Mouse (Mus musculus) stomach, embryonic 15.5 days (tissue): ENCODE data around the gene Gm44502. TPM values are rescaled to one million over a fixed set of nuclear protein-coding genes. Genes with fewer than 3 reads are reported as not detected.

Experiments
- ATAC-seq: fragments of 200-750 bp; cut with Nextera tagmentation; 2 replicates; pipeline ENCODE4 v1.8.0; 2017; ENCODE audit warnings: low read depth, moderate number of reproducible peaks, moderate TSS enrichment; ENCODE audit not compliant: insufficient read depth, low FRiP score
- H3K27ac ChIP-seq: fragments of 300-500 bp; sonication (generic); 2 replicates; pipeline ENCODE4 v1.5.1; 2015; ENCODE audit warnings: mild to moderate bottlenecking, inconsistent platforms
- H3K27me3 ChIP-seq: fragments of 300-500 bp; sonication (generic); replicated peaks from 2 replicates; pipeline ENCODE4 v1.6.1; 2015; ENCODE audit warnings: inconsistent platforms
- H3K36me3 ChIP-seq: fragments of 300-500 bp; sonication (generic); 2 replicates; pipeline ENCODE4 v1.6.1; 2015; ENCODE audit warnings: inconsistent platforms
- H3K4me1 ChIP-seq: fragments of 300-500 bp; sonication (generic); 2 replicates; pipeline ENCODE4 v1.6.1; 2015; ENCODE audit warnings: inconsistent platforms
- H3K4me2 ChIP-seq: fragments of 300-500 bp; sonication (generic); 2 replicates; pipeline ENCODE4 v1.6.1; 2015; ENCODE audit warnings: mild to moderate bottlenecking, inconsistent platforms
- H3K4me3 ChIP-seq: fragments of 300-500 bp; sonication (generic); replicated peaks from 2 replicates; pipeline ENCODE4 v1.5.1; 2015; ENCODE audit warnings: inconsistent platforms
- H3K9ac ChIP-seq: fragments of 300-500 bp; sonication (generic); 2 replicates; pipeline ENCODE4 v1.6.1; 2015; ENCODE audit warnings: inconsistent platforms
- H3K9me3 ChIP-seq: fragments of 300-500 bp; sonication (generic); 2 replicates; pipeline ENCODE4 v1.6.1; 2016; ENCODE audit warnings: inconsistent platforms
- WGBS: fragments of 180-500 bp; shearing (Covaris S2); methylation state at CpG from one replicate; pipeline ENCODE4 v1.1.7; 2015; 5-methylcytosine and 5-hydroxymethylcytosine counted together
- polyA plus RNA-seq: library from polyadenylated mRNA; unstranded; fragments of >200 nt; fragmentation: Nextera tagmentation; extraction: Ambion mirVana; gene quantifications from 2 replicates; pipeline ENCODE4 v1.2.1, GENCODE M21; 2015

Gm44502 gene
- polyA plus RNA-seq, 1 experiment from 2014 or later = not detected

DNA sequence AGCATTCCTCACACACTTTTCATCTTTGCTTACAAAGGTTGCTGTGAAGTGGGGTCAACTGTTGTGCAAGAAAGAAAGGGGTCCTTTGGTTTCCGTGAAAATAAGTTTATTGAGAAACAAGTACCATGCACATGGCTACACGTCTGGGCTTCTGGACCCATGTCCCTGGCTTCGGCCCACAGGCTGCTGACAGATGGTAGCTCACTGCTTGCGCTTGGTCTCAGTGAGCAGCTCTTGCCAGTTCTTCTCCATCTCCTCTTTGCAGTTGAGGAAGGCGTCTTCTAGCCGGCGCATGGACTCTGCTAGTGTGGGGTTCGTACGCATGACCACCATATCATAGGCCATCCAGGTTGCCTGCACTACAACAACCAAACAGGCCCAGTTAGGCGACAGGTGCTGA lies 39.4 kb downstream of the Gm44502 start:
- H3K4me1 ChIP-seq = no peaks in the 10 kb centered on the region
- ATAC-seq = no peak
- WGBS = 89% methylated on average over 10 of the region's 10 CpGs
- no peaks in the 10 kb centered on the region for H3K9me3 ChIP-seq
- H3K9ac ChIP-seq = no peak overlapping the region
- H3K4me2 ChIP-seq = no peak overlapping the region
- no peaks in the 10 kb centered on the region for H3K27me3 ChIP-seq
- no peak overlapping the region for H3K27ac ChIP-seq
- H3K36me3 ChIP-seq = no peaks in the 10 kb centered on the region
- no peak overlapping the region for H3K4me3 ChIP-seq

GRCm38 (mm10) chr15:89387127-89387526 lies 42.4 kb downstream of the Gm44502 start:
- ATAC-seq = no peak
- no peak overlapping the region for H3K9ac ChIP-seq
- no peaks in the 10 kb centered on the region for H3K27me3 ChIP-seq
- H3K36me3 ChIP-seq = no peaks in the 10 kb centered on the region
- H3K4me1 ChIP-seq = no peaks in the 10 kb centered on the region
- H3K4me2 ChIP-seq = no peak overlapping the region
- WGBS = 44% methylated on average over 12 of the region's 12 CpGs
- no peak overlapping the region for H3K4me3 ChIP-seq
- H3K9me3 ChIP-seq = no peaks in the 10 kb centered on the region
- no peak overlapping the region for H3K27ac ChIP-seq

DNA sequence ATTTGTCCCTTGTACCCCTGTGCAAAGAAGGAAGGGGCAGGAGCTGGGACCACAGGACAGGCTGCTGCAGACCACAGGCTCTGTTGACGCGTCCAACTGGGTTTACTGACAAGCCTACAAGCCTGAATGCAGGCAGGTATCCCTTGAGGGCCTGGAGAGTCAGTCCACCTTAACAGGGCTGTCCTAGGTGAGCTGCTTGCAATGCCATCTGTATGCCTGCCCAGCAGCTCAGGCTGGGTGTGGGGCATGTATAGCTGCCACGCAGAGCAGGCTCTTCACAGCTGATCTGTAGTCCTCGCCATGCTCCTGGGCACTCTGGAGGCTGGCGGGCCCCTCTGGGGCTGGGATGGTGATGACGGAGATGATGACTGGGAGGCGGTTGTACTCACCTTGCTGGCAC lies 44.9 kb downstream of the Gm44502 start, which contains the start of gene Klhdc7b:
Klhdc7b (plus strand) TSS at position 301 of the 400 bp plus-strand sequence.
- no peak for ATAC-seq

GRCm38 (mm10) chr15:89379429-89379828 lies 50.1 kb downstream of the Gm44502 start:
- 13% methylated on average over 10 of the region's 10 CpGs for WGBS
- peaks cover 42% of the 10 kb centered on the region for H3K27me3 ChIP-seq
- peak overlapping the region; percentile 69 for H3K4me2 ChIP-seq
- H3K9me3 ChIP-seq = no peaks in the 10 kb centered on the region
- H3K9ac ChIP-seq = 0 out of 2 replicates have a peak overlapping the region, but pooled peaks have one; percentile 44
- no peak overlapping the region for H3K27ac ChIP-seq
- peaks cover 12% of the 10 kb centered on the region for H3K4me1 ChIP-seq
- no peaks in the 10 kb centered on the region for H3K36me3 ChIP-seq
- no peak for ATAC-seq
- H3K4me3 ChIP-seq = peak overlapping the region; percentile 36; the same call in 1 of the 2 replicates

More for the DNA sequence above, 44.9 kb downstream of the Gm44502 start, which contains the start of gene Klhdc7b:
- Histone ChIP-seq H3K4me1 (no peaks in the 10 kb centered on the region), H3K4me3 (no peak within 1 kb of the TSS), H3K27me3 (peaks cover 5% of the 10 kb centered on the region), H3K9me3 (no peaks in the 10 kb centered on the region), H3K36me3 (no peaks in the 10 kb centered on the region), H3K27ac (no peak within 1 kb of the TSS), H3K4me2 (no peak within 1 kb of the TSS), H3K9ac (no peak within 1 kb of the TSS)
- WGBS = 86% methylated on average over 7 of the region's 7 CpGs

- peak within 1 kb of the TSS; percentile 44 for H3K9ac ChIP-seq
- ATAC-seq = no peak
- no peaks in the 10 kb centered on the region for H3K36me3 ChIP-seq
- peaks cover 15% of the 10 kb centered on the region for H3K4me1 ChIP-seq
- H3K27ac ChIP-seq = no peak within 1 kb of the TSS
- no peaks in the 10 kb centered on the region for H3K9me3 ChIP-seq
- under 1% methylated on average over 33 of the region's 33 CpGs for WGBS
- peaks cover 42% of the 10 kb centered on the region for H3K27me3 ChIP-seq
- H3K4me2 ChIP-seq = peak within 1 kb of the TSS; percentile 69
- peak within 1 kb of the TSS; percentile 36 for H3K4me3 ChIP-seq
These were observed 50.6 kb downstream of the Gm44502 start, which contains the start of gene Odf3b for GRCm38 (mm10) chr15:89378831-89379401. TSS of gene Odf3b (minus strand) at chr15:89379282.

- H3K4me1 ChIP-seq = peaks cover 16% of the 10 kb centered on the region
- 15% methylated on average over 46 of the region's 46 CpGs for WGBS
- H3K27me3 ChIP-seq = peaks cover 42% of the 10 kb centered on the region
These were observed 51.3 kb downstream of the Gm44502 start for GRCm38 (mm10) chr15:89377938-89378828.

DNA sequence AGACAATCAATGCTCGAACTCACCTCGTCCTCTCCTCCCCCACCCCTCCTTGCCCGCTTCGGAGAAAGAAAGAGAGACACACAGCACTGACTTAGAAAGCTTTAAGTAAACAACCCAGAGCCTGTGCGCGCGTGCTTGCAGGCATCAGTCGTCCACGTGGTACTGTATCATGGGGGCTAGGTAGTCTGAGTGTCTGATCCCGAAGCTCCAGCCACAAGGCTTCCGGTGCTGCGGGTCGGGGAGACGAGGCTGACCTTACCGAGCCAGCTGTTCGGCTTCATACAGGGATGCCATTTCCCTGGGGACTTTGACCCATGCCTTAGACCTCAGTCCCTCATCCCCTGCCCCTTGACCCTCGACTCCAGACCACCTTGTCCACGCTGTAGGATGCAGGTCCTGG lies 52.1 kb downstream of the Gm44502 start:
- ATAC-seq = no peak
- H3K9ac ChIP-seq = no peak overlapping the region
- H3K4me3 ChIP-seq = no peak overlapping the region; the same call in 1 of the 2 replicates
- H3K27ac ChIP-seq = no peak overlapping the region
- H3K27me3 ChIP-seq = peaks cover 42% of the 10 kb centered on the region
- 0 out of 2 replicates have a peak overlapping the region, but pooled peaks have one; percentile 16 for H3K4me2 ChIP-seq
- H3K36me3 ChIP-seq = 0 out of 2 replicates have a peak, but pooled peaks cover 3% of the 10 kb centered on the region
- H3K9me3 ChIP-seq = no peaks in the 10 kb centered on the region
- peaks cover 23% of the 10 kb centered on the region for H3K4me1 ChIP-seq
- 3% methylated on average over 18 of the region's 18 CpGs for WGBS

More at GRCm38 (mm10) chr15:89377938-89378828, 51.3 kb downstream of the Gm44502 start:
- H3K4me3 ChIP-seq = peak overlapping the region; percentile 36
- no peaks in the 10 kb centered on the region for H3K36me3 ChIP-seq
- no peak for ATAC-seq
- peak overlapping the region; percentile 69 for H3K4me2 ChIP-seq
- H3K9ac ChIP-seq = no peak overlapping the region
- no peak overlapping the region for H3K27ac ChIP-seq
- H3K9me3 ChIP-seq = no peaks in the 10 kb centered on the region

- Histone ChIP-seq H3K9ac (no peak within 1 kb of the TSS), H3K4me2 (0 out of 2 replicates have a peak within 1 kb of the TSS, but pooled peaks have one; percentile 16), H3K9me3 (no peaks in the 10 kb centered on the region), H3K27me3 (peaks cover 42% of the 10 kb centered on the region), H3K36me3 (peaks cover 7% of the 10 kb centered on the region; the same call in 1 of the 2 replicates), H3K27ac (no peak within 1 kb of the TSS), H3K4me3 (no peak within 1 kb of the TSS; the same call in 1 of the 2 replicates), H3K4me1 (peaks cover 23% of the 10 kb centered on the region)
- no peak for ATAC-seq
- WGBS = 23% methylated on average over 16 of the region's 16 CpGs
These were observed 52.5 kb downstream of the Gm44502 start, which contains the start of gene Tymp for GRCm38 (mm10) chr15:89376957-89377356. TSS of gene Tymp (minus strand) at chr15:89377039.

DNA sequence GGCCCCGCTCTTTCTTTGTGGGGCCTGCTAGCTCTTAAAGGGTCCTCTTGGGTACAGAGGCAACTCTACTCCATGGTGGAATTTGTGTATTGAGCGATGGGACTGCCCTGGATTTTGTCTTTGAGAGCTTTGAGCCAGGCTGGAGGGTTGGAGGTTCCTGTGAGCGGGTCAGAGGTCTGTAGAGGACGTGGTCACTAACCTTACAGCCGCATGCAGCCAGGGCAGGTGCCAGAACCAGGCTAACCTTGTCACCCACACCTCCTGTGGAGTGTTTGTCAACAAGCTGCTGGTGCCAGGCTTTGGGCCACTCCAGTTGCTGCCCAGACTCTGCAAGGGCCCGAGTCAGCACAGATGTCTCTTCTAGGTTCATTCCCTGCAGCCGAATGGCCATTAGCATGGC lies 53.5 kb downstream of the Gm44502 start:
- Histone ChIP-seq H3K36me3 (peaks cover 15% of the 10 kb centered on the region), H3K4me3 (no peak overlapping the region), H3K27me3 (peaks cover 42% of the 10 kb centered on the region), H3K27ac (no peak overlapping the region), H3K9me3 (no peaks in the 10 kb centered on the region), H3K4me2 (no peak overlapping the region), H3K4me1 (peaks cover 23% of the 10 kb centered on the region), H3K9ac (no peak overlapping the region)
- ATAC-seq = no peak
- 78% methylated on average over 7 of the region's 7 CpGs for WGBS

- H3K27ac ChIP-seq = no peak overlapping the region
- H3K4me1 ChIP-seq = peaks cover 23% of the 10 kb centered on the region
- peaks cover 38% of the 10 kb centered on the region for H3K27me3 ChIP-seq
- H3K4me3 ChIP-seq = no peak overlapping the region
- no peaks in the 10 kb centered on the region for H3K9me3 ChIP-seq
- H3K36me3 ChIP-seq = peaks cover 25% of the 10 kb centered on the region
- no peak overlapping the region for H3K4me2 ChIP-seq
- WGBS = 91% methylated on average over 17 of the region's 17 CpGs
- ATAC-seq = no peak
- no peak overlapping the region for H3K9ac ChIP-seq
These were observed 54.5 kb downstream of the Gm44502 start for GRCm38 (mm10) chr15:89374801-89375534.

GRCm38 (mm10) chr15:89374340-89374739 lies 55.2 kb downstream of the Gm44502 start:
- Histone ChIP-seq H3K27ac (peak overlapping the region; percentile 94; the same call in 1 of the 2 replicates), H3K4me2 (peak overlapping the region; percentile 91), H3K9me3 (no peaks in the 10 kb centered on the region), H3K9ac (peak overlapping the region; percentile 80; the same call in 1 of the 2 replicates), H3K4me1 (peaks cover 21% of the 10 kb centered on the region), H3K4me3 (peak overlapping the region; percentile 83), H3K27me3 (peaks cover 34% of the 10 kb centered on the region), H3K36me3 (peaks cover 31% of the 10 kb centered on the region)
- ATAC-seq = peak; percentile 5; the same call in 1 of the 2 replicates
- WGBS = 50% methylated on average over 9 of the region's 9 CpGs
